Mouse (Mus musculus) lung, embryonic 15.5 days (tissue): ENCODE results near the gene 2310061I04Rik. TPM values are rescaled to one million over a fixed set of nuclear protein-coding genes. Genes with fewer than 3 reads are reported as not detected.
"Not testable (repeated sequence)": the region's sequence is repeated elsewhere in the genome, so short reads cannot be mapped to it uniquely, and the experiment has no call there.

ENCODE experiments used
- ATAC-seq: fragments of 200-750 bp; cut with Nextera tagmentation; 2 replicates; pipeline ENCODE4 v1.8.0; 2017; ENCODE audit warnings: moderate number of reproducible peaks, borderline replicate concordance; ENCODE audit not compliant: low FRiP score, low TSS enrichment; ENCODE audit errors: extremely low read depth
- H3K27ac ChIP-seq: fragments of 300-500 bp; sonication (generic); 2 replicates; pipeline ENCODE4 v1.5.1; 2015; ENCODE audit warnings: moderate library complexity, mild to moderate bottlenecking, inconsistent platforms
- H3K27me3 ChIP-seq: fragments of 300-500 bp; sonication (generic); 2 replicates; pipeline ENCODE4 v1.6.1; 2015; ENCODE audit warnings: inconsistent platforms
- H3K36me3 ChIP-seq: fragments of 300-500 bp; sonication (generic); 2 replicates; pipeline ENCODE4 v1.6.1; 2015; ENCODE audit warnings: inconsistent platforms
- H3K4me1 ChIP-seq: fragments of 300-500 bp; sonication (generic); 2 replicates; pipeline ENCODE4 v1.6.1; 2015; ENCODE audit warnings: inconsistent platforms
- H3K4me2 ChIP-seq: fragments of 300-500 bp; sonication (generic); 2 replicates; pipeline ENCODE4 v1.6.1; 2015; ENCODE audit warnings: inconsistent platforms, mild to moderate bottlenecking, moderate library complexity
- H3K4me3 ChIP-seq: fragments of 300-500 bp; sonication (generic); 2 replicates; pipeline ENCODE4 v1.5.1; 2015; ENCODE audit warnings: mild to moderate bottlenecking, inconsistent platforms
- H3K9ac ChIP-seq: fragments of 300-500 bp; sonication (generic); 2 replicates; pipeline ENCODE4 v1.6.1; 2015; ENCODE audit warnings: inconsistent platforms
- H3K9me3 ChIP-seq: fragments of 300-500 bp; sonication (generic); 2 replicates; pipeline ENCODE4 v1.6.1; 2016; ENCODE audit warnings: inconsistent platforms
- WGBS: fragments of 180-500 bp; shearing (Covaris S2); methylation state at CpG from one replicate; pipeline ENCODE4 v1.1.7; 2015; 5-methylcytosine and 5-hydroxymethylcytosine counted together
- polyA plus RNA-seq: library from polyadenylated mRNA; unstranded; fragments of >200 nt; fragmentation: Nextera tagmentation; extraction: Ambion mirVana; gene quantifications from 2 replicates; pipeline ENCODE4 v1.2.1, GENCODE M21; 2015

2310061I04Rik gene
- 20.5 and 21.2 TPM in 2 replicates for polyA plus RNA-seq

GRCm38 (mm10) chr17:35896781-35897643, at the start of gene 2310061I04Rik:
Gene 2310061I04Rik, minus strand, starts transcription at chr17:35897431.
- peak; percentile 92 for ATAC-seq
- Histone ChIP-seq H3K4me3 (peak within 1 kb of the TSS; percentile 86), H3K9me3 (no peaks in the 10 kb centered on the region), H3K36me3 (peaks cover 48% of the 10 kb centered on the region), H3K9ac (peak within 1 kb of the TSS; percentile 86), H3K4me2 (peak within 1 kb of the TSS; percentile 97), H3K27me3 (no peaks in the 10 kb centered on the region), H3K27ac (peak within 1 kb of the TSS; percentile 85), H3K4me1 (peaks cover 17% of the 10 kb centered on the region)
- WGBS = under 1% methylated on average over 58 of the region's 86 CpGs

DNA sequence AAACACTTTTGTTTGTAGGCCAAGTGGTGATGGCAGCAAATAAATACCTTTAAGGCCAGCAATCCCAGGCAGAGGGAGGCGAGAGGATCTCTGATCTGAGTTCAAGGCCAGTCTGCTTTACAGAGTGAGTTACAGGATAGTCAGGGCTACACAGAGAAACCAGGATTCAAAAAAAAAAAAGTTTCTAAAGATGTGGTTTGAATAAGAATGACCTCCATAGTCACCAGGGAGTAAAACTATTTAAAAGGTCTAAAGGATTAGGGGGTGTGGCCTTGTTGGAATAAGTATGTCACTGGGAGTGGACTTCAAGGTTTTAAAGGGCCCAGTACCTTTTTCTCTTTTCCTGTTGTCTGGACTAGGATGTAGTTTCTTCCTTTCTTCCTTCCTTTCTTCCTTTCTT, 42.7 kb upstream of the 2310061I04Rik start:
- H3K4me1 ChIP-seq = no peaks in the 10 kb centered on the region
- H3K27ac ChIP-seq = no peak overlapping the region
- H3K4me2 ChIP-seq = no peak overlapping the region
- 45% methylated on average over 1 of the region's 1 CpGs for WGBS
- no peak for ATAC-seq
- no peak overlapping the region for H3K9ac ChIP-seq
- no peaks in the 10 kb centered on the region for H3K36me3 ChIP-seq
- no peaks in the 10 kb centered on the region for H3K27me3 ChIP-seq
- no peak overlapping the region for H3K4me3 ChIP-seq
- H3K9me3 ChIP-seq = no peaks in the 10 kb centered on the region

GRCm38 (mm10) chr17:35939108-35939507, 41.9 kb upstream of the 2310061I04Rik start:
- H3K27me3 ChIP-seq = no peaks in the 10 kb centered on the region
- no peak overlapping the region for H3K9ac ChIP-seq
- ATAC-seq = no peak
- no peak overlapping the region for H3K27ac ChIP-seq
- no peak overlapping the region for H3K4me3 ChIP-seq
- H3K9me3 ChIP-seq = no peaks in the 10 kb centered on the region
- H3K4me2 ChIP-seq = no peak overlapping the region
- WGBS = 41% methylated on average over 2 of the region's 2 CpGs
- no peaks in the 10 kb centered on the region for H3K36me3 ChIP-seq
- H3K4me1 ChIP-seq = no peaks in the 10 kb centered on the region

DNA sequence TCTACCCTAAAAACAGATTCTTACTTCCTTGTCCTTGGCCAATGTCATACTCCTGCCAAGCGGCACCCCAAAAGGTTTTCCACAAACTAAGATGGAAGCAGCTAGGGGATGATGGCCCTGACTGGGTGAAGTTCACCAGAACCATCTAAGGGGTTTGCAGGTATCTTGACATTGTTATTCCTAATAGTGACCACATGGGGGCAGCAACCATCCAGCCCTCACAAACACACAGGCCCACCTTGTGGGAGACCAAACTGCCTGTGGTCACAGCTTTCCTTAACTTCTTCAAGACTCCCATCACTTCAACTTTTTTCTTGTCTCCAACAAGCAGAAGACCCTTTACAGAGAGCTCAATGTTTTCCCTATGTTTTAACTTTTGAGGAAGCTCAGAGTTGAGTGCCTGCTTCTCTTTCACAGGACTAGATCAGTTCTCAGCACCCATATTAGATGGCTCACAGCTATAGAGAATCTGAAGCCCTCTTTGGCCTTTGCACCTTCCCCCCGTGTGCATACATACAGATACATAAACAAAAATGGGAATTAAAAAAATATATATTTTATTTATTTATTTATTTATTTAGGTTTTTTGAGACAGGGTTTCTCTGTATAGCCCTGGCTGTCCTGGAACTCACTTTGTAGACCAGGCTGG, 40.6 kb upstream of the 2310061I04Rik start:
- WGBS = 28% methylated on average over 2 of the region's 2 CpGs
- Histone ChIP-seq H3K4me2 (no peak overlapping the region), H3K9ac (no peak overlapping the region), H3K27ac (no peak overlapping the region), H3K36me3 (no peaks in the 10 kb centered on the region), H3K9me3 (no peaks in the 10 kb centered on the region), H3K4me1 (no peaks in the 10 kb centered on the region), H3K4me3 (no peak overlapping the region), H3K27me3 (no peaks in the 10 kb centered on the region)
- no peak for ATAC-seq

DNA sequence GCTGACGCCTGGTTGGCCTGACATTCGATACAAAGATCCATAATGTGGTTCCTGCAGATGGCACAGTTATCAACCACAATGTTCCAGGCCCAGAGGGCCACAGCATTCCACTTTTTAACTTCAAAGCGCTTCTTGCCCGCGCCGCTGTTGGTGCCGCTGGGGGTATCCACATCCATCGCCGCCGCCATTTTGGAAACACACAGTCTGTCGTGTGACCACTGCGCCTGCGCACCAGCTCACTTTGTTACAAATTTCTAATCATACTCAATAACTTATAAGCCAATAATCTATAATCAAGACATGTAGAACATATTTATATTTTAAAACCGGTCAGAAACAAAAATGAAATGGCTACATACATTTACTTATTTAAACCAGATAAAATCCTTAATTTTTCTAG, 38.5 kb upstream of the 2310061I04Rik start:
- WGBS = 84% methylated on average over 14 of the region's 14 CpGs
- not testable (repeated sequence) for H3K27ac ChIP-seq, H3K9ac ChIP-seq, H3K4me3 ChIP-seq, H3K9me3 ChIP-seq, H3K4me1 ChIP-seq, H3K4me2 ChIP-seq, H3K27me3 ChIP-seq, ATAC-seq, H3K36me3 ChIP-seq

GRCm38 (mm10) chr17:35932608-35933007, 35.4 kb upstream of the 2310061I04Rik start:
- no peaks in the 10 kb centered on the region for H3K4me1 ChIP-seq
- no peak overlapping the region for H3K4me2 ChIP-seq
- no peak overlapping the region for H3K27ac ChIP-seq
- peaks cover 41% of the 10 kb centered on the region for H3K36me3 ChIP-seq
- H3K9me3 ChIP-seq = no peaks in the 10 kb centered on the region
- no peak for ATAC-seq
- H3K4me3 ChIP-seq = no peak overlapping the region
- no peak overlapping the region for H3K9ac ChIP-seq
- H3K27me3 ChIP-seq = no peaks in the 10 kb centered on the region
- WGBS = 90% methylated on average over 4 of the region's 4 CpGs

- no peaks in the 10 kb centered on the region for H3K27me3 ChIP-seq
- no peak overlapping the region for H3K4me3 ChIP-seq
- no peak overlapping the region for H3K4me2 ChIP-seq
- no peaks in the 10 kb centered on the region for H3K9me3 ChIP-seq
- ATAC-seq = peak; percentile 25; the same call in 1 of the 2 replicates
- H3K36me3 ChIP-seq = peaks cover 57% of the 10 kb centered on the region
- no peak overlapping the region for H3K9ac ChIP-seq
- H3K4me1 ChIP-seq = no peaks in the 10 kb centered on the region
- no peak overlapping the region for H3K27ac ChIP-seq
- 94% methylated on average over 12 of the region's 12 CpGs for WGBS
Measured at GRCm38 (mm10) chr17:35930627-35931026, 33.4 kb upstream of the 2310061I04Rik start.

DNA sequence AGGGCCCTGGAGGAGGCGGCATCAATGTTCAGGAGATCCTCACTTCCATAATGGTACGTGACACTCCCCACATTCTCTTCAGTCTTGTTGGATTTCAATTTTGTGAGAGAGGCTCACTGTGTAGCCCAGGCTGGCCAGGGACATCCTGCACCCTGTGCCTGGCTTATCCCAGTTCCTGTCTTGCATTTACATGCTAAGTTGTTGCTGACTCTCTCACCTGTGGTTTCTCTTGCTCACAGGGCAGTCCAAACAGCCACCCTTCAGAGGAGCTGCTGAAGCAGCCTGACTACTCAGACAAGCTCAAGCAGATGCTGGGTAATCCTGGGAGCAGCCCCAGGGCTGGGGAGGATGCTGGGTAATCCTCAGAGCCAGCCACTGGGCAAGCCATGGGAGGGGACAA, 32.3 kb upstream of the 2310061I04Rik start:
- Histone ChIP-seq H3K9me3 (no peaks in the 10 kb centered on the region), H3K9ac (no peak overlapping the region), H3K36me3 (peaks cover 68% of the 10 kb centered on the region), H3K4me3 (no peak overlapping the region), H3K4me2 (no peak overlapping the region), H3K27ac (no peak overlapping the region), H3K27me3 (no peaks in the 10 kb centered on the region), H3K4me1 (no peaks in the 10 kb centered on the region)
- ATAC-seq = no peak
- WGBS = 94% methylated on average over 2 of the region's 2 CpGs

- H3K9ac ChIP-seq = no peak overlapping the region
- WGBS = 17% methylated on average over 1 of the region's 1 CpGs
Measured at GRCm38 (mm10) chr17:35927471-35927870, 30.2 kb upstream of the 2310061I04Rik start.

GRCm38 (mm10) chr17:35923281-35923680, 26.1 kb upstream of the 2310061I04Rik start:
- 85% methylated on average over 4 of the region's 4 CpGs for WGBS
- no peak overlapping the region for H3K4me3 ChIP-seq
- peaks cover 62% of the 10 kb centered on the region for H3K36me3 ChIP-seq

More at GRCm38 (mm10) chr17:35927471-35927870, 30.2 kb upstream of the 2310061I04Rik start:
- no peak overlapping the region for H3K4me2 ChIP-seq
- no peak for ATAC-seq
- no peak overlapping the region for H3K4me3 ChIP-seq
- H3K9me3 ChIP-seq = no peaks in the 10 kb centered on the region
- no peak overlapping the region for H3K27ac ChIP-seq
- peaks cover 83% of the 10 kb centered on the region for H3K36me3 ChIP-seq
- no peaks in the 10 kb centered on the region for H3K4me1 ChIP-seq
- H3K27me3 ChIP-seq = no peaks in the 10 kb centered on the region

DNA sequence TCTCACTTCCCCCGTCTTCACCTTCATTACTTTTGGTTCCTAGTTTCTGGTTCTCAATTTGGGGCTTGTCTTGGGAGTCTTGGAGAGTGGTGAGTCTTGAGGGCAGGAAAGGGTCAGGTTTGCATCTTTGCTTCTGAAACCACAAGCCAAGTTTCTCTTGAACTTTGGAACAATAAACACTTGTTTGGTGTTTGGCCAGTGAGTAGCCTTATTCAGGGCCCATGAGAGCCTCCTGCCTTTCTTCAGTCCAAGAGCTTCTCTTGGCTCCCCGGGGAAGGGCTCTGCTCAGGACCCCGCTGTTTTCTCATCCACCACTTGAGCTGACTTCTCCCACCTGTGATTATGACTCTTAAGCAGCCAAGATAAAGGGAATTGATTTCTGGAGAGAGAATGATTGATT, 25.3 kb upstream of the 2310061I04Rik start:
- 90% methylated on average over 3 of the region's 3 CpGs for WGBS

More at GRCm38 (mm10) chr17:35923281-35923680, 26.1 kb upstream of the 2310061I04Rik start:
- H3K4me1 ChIP-seq = peaks cover 30% of the 10 kb centered on the region
- H3K27me3 ChIP-seq = no peaks in the 10 kb centered on the region
- no peaks in the 10 kb centered on the region for H3K9me3 ChIP-seq
- no peak overlapping the region for H3K4me2 ChIP-seq
- no peak for ATAC-seq
- H3K9ac ChIP-seq = no peak overlapping the region
- no peak overlapping the region for H3K27ac ChIP-seq

DNA sequence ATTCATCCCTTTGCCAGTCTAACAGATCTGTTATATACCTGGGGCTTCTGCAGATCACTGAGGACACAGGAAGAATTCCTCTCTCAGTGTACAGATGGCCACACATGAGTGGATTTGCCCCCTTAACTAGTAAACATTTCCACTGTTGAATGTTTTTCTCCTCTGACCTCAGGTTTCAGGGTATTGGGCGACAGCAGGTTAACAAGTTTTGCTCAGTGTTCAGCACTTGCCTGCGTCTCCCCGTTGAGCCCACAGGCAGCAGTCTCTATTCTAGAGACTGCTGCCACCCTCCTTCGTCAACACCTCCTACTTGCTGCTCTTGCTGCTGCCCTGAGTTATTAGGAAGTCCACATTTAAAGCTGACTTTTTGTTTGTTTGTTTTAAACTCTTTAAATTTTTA, 24.5 kb upstream of the 2310061I04Rik start:
- Histone ChIP-seq H3K9me3 (no peaks in the 10 kb centered on the region), H3K27ac (no peak overlapping the region), H3K4me2 (no peak overlapping the region; the same call in 1 of the 2 replicates), H3K4me1 (peaks cover 30% of the 10 kb centered on the region), H3K27me3 (no peaks in the 10 kb centered on the region), H3K9ac (no peak overlapping the region), H3K36me3 (peaks cover 55% of the 10 kb centered on the region), H3K4me3 (no peak overlapping the region)
- no peak for ATAC-seq
- 76% methylated on average over 4 of the region's 4 CpGs for WGBS

More for the DNA sequence above, 25.3 kb upstream of the 2310061I04Rik start:
- no peaks in the 10 kb centered on the region for H3K9me3 ChIP-seq
- H3K4me1 ChIP-seq = peaks cover 30% of the 10 kb centered on the region
- H3K27ac ChIP-seq = no peak overlapping the region
- H3K4me2 ChIP-seq = no peak overlapping the region
- no peak overlapping the region for H3K4me3 ChIP-seq
- H3K36me3 ChIP-seq = peaks cover 57% of the 10 kb centered on the region
- no peak overlapping the region for H3K9ac ChIP-seq
- no peaks in the 10 kb centered on the region for H3K27me3 ChIP-seq
- ATAC-seq = no peak
